Mouse (Mus musculus) cerebral cortex, adult 2 months (tissue): Measurements from ENCODE around the gene Uvrag.

Experiments used
- WGBS: fragments of 180-500 bp; shearing (Covaris S2); methylation state at CpG from one replicate; pipeline ENCODE4 v1.1.7; 2018; 5-methylcytosine and 5-hydroxymethylcytosine counted together

The Uvrag gene

DNA sequence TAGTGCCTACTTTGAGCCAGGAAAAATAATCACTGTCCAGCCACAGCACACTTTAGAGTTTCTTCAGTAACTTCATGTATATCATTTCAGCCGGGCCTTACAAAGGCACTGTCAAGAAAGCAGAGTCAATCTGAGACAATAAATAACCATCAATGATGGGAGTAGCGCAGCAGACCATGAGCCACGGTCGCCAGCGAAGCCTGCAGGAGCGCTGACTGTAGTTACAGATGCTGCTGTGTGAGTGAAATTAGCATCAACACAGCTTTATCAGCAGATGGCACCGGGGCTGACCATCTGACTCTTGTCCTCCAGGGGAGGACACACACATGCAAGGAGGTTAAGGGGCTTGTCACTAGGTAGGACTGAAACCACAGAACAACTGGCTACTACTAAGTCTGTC is 251.7 kb downstream of the Uvrag start:
- WGBS = 72% methylated on average over 7 of the region's 7 CpGs

- WGBS = 82% methylated on average over 5 of the region's 5 CpGs
These were observed 252.1 kb downstream of the Uvrag start for GRCm38 (mm10) chr7:98888810-98889209.

DNA sequence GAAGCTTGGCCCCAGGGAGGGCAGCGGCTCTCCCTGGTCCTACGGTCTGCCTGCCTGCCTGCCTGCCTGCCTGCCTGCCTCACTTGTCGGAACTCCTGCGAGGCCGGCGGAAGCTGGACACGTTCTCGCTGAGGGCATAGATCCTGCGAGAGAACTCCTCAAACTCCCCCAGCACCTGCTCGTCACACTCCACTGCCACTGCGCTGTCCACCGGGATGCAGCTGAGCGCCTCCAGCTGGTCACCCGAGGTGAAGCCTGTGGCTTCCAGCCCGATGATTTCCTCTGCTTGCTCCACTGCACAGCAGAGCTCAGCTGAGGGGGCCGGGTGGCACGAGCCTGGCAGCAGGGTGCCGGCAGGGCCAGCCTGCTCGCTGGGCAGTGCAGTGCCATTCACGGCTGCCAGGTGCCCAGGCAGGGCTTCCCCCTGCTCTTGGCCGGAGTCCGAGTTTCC is 253.1 kb downstream of the Uvrag start:
- WGBS = 70% methylated on average over 22 of the region's 22 CpGs

DNA sequence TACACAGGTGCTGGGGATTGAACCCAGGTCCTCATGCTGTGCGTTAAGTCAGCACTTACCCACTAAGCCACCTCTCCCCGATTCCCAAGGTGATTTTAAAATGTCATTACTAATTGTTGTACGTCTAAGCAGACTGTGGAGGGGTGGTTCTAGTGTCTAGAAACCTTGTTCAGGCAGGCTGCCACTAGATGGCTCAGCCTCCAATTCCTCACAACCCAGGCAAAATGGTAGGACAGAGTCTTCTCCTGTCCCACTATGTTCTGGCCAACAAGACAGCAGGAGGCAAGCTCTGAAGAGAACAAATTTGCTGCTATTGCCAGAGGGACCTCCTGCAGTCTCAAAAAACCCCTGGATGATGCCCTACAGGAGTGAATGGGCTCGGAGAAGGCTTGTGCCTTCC is 259.1 kb downstream of the Uvrag start:
- WGBS = 69% methylated on average over 4 of the region's 4 CpGs

DNA sequence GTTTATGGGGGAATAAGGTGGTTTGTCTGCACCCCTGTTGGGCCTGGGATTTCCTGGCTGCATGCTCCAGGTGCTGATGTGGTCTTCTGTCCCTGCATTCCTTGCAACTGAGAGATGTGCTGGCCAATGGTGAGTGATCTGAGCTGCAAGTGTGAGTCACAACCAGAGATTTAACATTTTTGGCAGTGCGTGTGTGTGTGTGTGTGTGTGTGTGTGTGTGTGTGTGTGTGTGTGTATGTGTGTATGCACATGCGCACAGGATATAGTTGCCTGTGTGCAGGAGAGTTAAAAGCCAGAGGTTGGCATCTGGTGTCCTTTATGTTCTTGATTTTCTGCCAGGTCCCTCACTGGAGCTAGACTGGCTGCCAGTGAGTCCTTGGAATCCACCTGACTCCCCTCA is 261.8 kb downstream of the Uvrag start:
- 63% methylated on average over 2 of the region's 2 CpGs for WGBS

GRCm38 (mm10) chr7:98876119-98876518 is 264.8 kb downstream of the Uvrag start:
- WGBS = 39% methylated on average over 13 of the region's 13 CpGs

GRCm38 (mm10) chr7:98875390-98875990 is 265.5 kb downstream of the Uvrag start:
- 37% methylated on average over 13 of the region's 13 CpGs for WGBS

DNA sequence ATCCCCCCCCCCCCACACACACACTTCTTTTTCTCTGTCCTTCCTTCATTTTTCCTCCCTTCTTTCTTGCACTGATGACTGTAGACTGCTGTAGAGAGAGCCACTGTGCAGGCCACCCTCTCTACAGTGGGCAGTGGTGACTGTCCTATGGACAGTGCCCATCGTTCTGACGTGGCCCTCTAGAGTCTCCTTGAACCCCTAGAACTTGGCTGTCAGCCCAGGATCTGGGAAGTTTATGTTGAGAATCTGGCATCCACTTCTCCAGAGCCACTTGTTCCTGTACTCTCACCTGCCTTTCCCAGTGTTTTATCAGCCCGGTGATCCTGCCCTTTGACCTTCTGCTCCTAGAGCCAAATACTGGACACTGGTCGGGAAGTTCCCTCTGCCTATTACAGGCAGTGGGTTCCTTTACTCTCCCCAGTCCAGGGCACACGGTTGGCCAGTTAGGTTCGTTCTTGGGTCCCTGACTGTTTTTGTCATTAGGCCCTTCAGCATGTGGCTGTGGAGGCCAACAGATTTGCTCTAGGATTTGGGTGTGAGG is 266.5 kb downstream of the Uvrag start:
- WGBS = 70% methylated on average over 6 of the region's 6 CpGs

GRCm38 (mm10) chr7:98873316-98873715 is 267.6 kb downstream of the Uvrag start:
- 93% methylated on average over 12 of the region's 12 CpGs for WGBS

DNA sequence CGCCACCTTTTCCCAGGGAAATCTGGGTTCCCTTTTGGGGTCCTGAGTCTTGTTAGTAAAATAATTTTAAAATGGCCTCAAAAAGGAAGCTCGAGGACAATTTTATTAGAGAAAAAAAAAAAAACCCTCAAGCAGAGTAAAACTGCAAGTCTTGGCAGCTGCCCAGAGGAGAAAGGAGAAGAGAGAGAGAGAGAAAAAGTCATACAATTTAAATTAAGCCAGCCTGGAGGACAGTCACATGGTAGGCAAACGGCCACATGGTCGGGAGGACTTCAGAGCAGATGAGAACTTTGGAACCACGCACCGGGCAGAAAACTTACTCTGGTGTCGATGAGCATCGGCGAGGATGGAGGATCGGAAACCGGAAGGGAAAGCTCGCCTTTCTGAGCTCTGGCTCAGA is 269.1 kb downstream of the Uvrag start:
- 49% methylated on average over 12 of the region's 12 CpGs for WGBS

- WGBS = 65% methylated on average over 12 of the region's 12 CpGs
These were observed 270.1 kb downstream of the Uvrag start for GRCm38 (mm10) chr7:98870791-98871190.

- 78% methylated on average over 3 of the region's 3 CpGs for WGBS
These were observed 271.9 kb downstream of the Uvrag start for GRCm38 (mm10) chr7:98869070-98869469.

GRCm38 (mm10) chr7:98867794-98868150 is 273.2 kb downstream of the Uvrag start:
- WGBS = 89% methylated on average over 2 of the region's 2 CpGs

GRCm38 (mm10) chr7:98867053-98867793 is 273.7 kb downstream of the Uvrag start:
- WGBS = 49% methylated on average over 12 of the region's 12 CpGs

DNA sequence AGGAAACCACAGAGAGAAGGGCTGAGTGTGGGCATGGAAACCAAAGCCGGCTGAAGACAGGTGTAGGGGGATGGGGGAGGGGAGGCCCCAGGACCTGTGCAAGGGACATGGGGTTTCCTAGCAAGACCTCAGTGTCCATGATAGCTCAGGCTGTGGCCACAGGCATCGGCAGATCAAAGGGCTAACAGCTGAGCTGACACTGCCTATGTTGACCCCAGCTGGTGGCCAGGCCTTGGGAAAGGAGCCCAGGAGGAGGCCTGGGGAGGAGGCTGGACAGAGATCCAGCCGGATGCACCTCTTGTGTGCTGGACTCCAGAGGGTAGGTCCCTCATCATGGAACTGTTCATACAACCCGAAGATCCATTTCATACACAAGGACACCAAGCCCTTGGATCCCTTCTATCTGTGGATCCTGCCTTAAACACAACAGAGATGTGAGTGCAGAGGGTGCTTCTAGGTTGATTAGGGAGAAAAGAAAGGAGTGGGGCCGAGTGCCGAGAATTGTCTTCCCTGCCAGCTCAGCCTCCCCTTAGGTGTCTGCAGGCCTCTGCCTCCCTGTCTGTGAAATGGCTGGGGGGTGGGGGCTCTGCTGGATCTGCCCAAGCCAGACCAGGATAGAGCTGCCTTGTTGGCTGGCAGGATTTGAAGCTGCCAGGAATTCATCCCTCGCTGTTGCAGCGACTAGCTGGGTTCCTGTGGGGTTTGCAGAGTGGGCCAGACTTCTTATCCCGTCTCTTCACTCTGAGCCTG is 276.8 kb downstream of the Uvrag start:
- 69% methylated on average over 9 of the region's 9 CpGs for WGBS

- 85% methylated on average over 5 of the region's 5 CpGs for WGBS
These were observed 277.9 kb downstream of the Uvrag start for GRCm38 (mm10) chr7:98862994-98863393.

GRCm38 (mm10) chr7:98861002-98861401 is 279.9 kb downstream of the Uvrag start:
- WGBS = 86% methylated on average over 2 of the region's 2 CpGs

- 77% methylated on average over 3 of the region's 3 CpGs for WGBS
These were observed 283.8 kb downstream of the Uvrag start for GRCm38 (mm10) chr7:98857094-98857493.

- 31% methylated on average over 3 of the region's 3 CpGs for WGBS
These were observed 284.8 kb downstream of the Uvrag start for GRCm38 (mm10) chr7:98856128-98856527.

DNA sequence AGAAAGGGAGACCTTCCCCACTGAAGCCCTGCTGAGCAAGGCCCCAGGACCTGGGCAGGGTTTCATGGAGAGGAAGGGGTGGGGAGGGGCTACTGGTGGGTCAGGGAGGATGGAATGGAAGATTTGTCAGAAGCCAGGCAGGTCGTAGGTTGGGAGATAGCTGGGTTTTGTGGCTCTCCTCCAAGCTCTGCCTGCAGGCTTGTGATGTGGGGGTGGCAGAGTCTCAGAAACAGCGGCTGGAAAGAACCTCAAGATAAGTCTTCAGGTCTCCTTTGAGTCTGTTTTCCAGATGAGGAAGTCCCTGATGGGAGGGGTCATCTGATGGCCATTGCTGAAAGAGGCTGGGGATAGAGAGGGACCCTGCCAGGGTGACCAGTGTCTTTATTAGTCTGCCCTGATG is 285.6 kb downstream of the Uvrag start:
- WGBS = 42% methylated on average over 2 of the region's 2 CpGs

DNA sequence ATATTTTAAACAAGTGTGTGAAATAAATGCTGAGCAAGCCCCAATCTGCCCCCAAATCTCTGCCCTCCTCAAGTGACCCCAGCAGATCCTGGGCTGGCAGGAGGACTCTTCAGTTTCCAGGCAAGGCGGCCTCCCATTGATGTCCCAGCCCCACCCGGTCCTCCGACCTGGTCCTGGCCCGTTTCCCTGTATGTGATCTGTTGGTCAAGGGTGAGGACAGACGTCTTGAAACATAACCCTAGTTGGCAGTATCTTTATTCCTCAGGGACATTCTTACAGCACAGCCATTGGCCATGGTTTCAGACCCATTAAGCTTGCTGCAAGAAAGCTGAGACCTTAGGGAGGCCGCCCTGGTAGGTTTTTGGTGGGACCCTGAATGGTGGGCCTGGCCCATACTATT is 287.1 kb downstream of the Uvrag start:
- 93% methylated on average over 6 of the region's 6 CpGs for WGBS

- WGBS = 82% methylated on average over 18 of the region's 18 CpGs
These were observed 287.8 kb downstream of the Uvrag start for GRCm38 (mm10) chr7:98852950-98853650.
